Mouse (Mus musculus) neural tube, embryonic 12.5 days (tissue): ENCODE results near the gene Clptm1. TPM values are rescaled to one million over a fixed set of nuclear protein-coding genes. Genes with fewer than 3 reads are reported as not detected.
"Not testable (repeated sequence)": the region's sequence is repeated elsewhere in the genome, so short reads cannot be mapped to it uniquely, and the experiment has no call there.

Source experiments
- ATAC-seq: fragments of 200-750 bp; cut with Nextera tagmentation; 2 replicates; pipeline ENCODE4 v1.8.0; 2017; ENCODE audit warnings: low read depth, mild to moderate bottlenecking, moderate TSS enrichment, moderate library complexity; ENCODE audit not compliant: low FRiP score
- H3K27ac ChIP-seq: fragments of 300-500 bp; sonication (generic); 2 replicates; pipeline ENCODE4 v1.5.1; 2016
- H3K27me3 ChIP-seq: fragments of 300-500 bp; sonication (generic); replicated peaks from 2 replicates; pipeline ENCODE4 v1.6.1; 2016; ENCODE audit warnings: mild to moderate bottlenecking
- H3K36me3 ChIP-seq: fragments of 300-500 bp; sonication (generic); 2 replicates; pipeline ENCODE4 v1.6.1; 2016; ENCODE audit warnings: mild to moderate bottlenecking
- H3K4me1 ChIP-seq: fragments of 300-500 bp; sonication (generic); 2 replicates; pipeline ENCODE4 v1.6.1; 2016
- H3K4me2 ChIP-seq: fragments of 300-500 bp; sonication (generic); replicated peaks from 2 replicates; pipeline ENCODE4 v1.6.1; 2016; ENCODE audit warnings: mild to moderate bottlenecking
- H3K4me3 ChIP-seq: fragments of 300-500 bp; sonication (generic); 2 replicates; pipeline ENCODE4 v1.5.1; 2016
- H3K9ac ChIP-seq: fragments of 300-500 bp; sonication (generic); 2 replicates; pipeline ENCODE4 v1.6.1; 2016; ENCODE audit warnings: mild to moderate bottlenecking
- H3K9me3 ChIP-seq: fragments of 300-500 bp; sonication (generic); 2 replicates; pipeline ENCODE4 v1.6.1; 2016; ENCODE audit warnings: mild to moderate bottlenecking
- WGBS: fragments of 180-500 bp; shearing (Covaris S2); methylation state at CpG from one replicate; pipeline ENCODE4 v1.1.7; 2016; 5-methylcytosine and 5-hydroxymethylcytosine counted together
- polyA plus RNA-seq: library from polyadenylated mRNA; unstranded; fragments of >200 nt; fragmentation: Nextera tagmentation; extraction: Ambion mirVana; gene quantifications from 2 replicates; pipeline ENCODE4 v1.2.1, GENCODE M21; 2016

Clptm1 gene
- polyA plus RNA-seq, 1 experiment from 2014 or later: 112 TPM

DNA sequence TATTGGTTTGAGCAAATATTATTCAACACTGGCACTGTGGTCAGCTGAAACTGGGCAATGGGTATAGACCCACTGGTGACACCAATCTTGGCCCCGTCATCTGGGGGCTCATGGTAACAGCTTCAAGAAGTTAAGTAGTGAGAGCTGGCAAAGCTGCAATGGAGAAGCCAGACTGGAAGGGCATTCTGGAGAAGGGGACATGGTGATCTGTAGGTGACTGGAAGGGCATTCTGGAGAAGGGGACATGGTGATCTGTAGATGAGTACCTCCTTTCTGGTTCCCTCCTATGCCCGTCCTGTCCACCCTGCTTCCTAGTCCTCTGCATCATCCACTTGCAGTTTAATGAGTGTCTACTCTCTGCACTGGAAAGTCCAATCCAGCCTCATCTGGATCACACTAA lies 23.8 kb upstream of the Clptm1 start:
- Histone ChIP-seq H3K4me3 (no peak overlapping the region), H3K27ac (no peak overlapping the region), H3K4me1 (peaks cover 7% of the 10 kb centered on the region), H3K27me3 (no peaks in the 10 kb centered on the region), H3K9ac (no peak overlapping the region), H3K9me3 (no peaks in the 10 kb centered on the region), H3K36me3 (no peaks in the 10 kb centered on the region), H3K4me2 (no peak overlapping the region)
- WGBS: 95% methylated on average over 2 of the region's 2 CpGs
- ATAC-seq: no peak

DNA sequence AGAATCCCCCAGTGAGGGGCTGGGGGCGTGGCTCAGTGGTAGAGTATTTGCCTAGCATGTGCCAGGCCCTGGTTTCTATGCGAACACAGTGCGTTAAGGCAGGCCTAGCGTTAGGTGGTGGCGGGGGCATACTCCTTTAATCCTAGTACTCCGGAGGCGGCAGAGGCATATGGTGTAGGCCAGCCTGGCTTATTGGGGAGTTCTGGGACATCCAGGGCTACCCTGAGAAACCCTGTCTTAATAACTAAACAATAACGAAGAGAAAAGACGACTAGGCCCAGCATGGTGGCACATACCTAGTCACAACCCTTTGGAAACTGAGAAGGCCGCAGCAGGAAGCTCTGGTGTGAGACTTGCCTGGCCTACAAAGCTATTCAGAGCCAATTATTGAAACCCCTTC lies 23.3 kb upstream of the Clptm1 start:
- H3K4me3 ChIP-seq: no peak overlapping the region
- H3K4me2 ChIP-seq: no peak overlapping the region
- H3K27me3 ChIP-seq: no peaks in the 10 kb centered on the region
- H3K9me3 ChIP-seq: no peaks in the 10 kb centered on the region
- WGBS: 91% methylated on average over 10 of the region's 10 CpGs
- no peaks in the 10 kb centered on the region for H3K36me3 ChIP-seq
- no peak overlapping the region for H3K9ac ChIP-seq
- H3K4me1 ChIP-seq: peaks cover 1% of the 10 kb centered on the region
- no peak overlapping the region for H3K27ac ChIP-seq
- ATAC-seq: no peak

DNA sequence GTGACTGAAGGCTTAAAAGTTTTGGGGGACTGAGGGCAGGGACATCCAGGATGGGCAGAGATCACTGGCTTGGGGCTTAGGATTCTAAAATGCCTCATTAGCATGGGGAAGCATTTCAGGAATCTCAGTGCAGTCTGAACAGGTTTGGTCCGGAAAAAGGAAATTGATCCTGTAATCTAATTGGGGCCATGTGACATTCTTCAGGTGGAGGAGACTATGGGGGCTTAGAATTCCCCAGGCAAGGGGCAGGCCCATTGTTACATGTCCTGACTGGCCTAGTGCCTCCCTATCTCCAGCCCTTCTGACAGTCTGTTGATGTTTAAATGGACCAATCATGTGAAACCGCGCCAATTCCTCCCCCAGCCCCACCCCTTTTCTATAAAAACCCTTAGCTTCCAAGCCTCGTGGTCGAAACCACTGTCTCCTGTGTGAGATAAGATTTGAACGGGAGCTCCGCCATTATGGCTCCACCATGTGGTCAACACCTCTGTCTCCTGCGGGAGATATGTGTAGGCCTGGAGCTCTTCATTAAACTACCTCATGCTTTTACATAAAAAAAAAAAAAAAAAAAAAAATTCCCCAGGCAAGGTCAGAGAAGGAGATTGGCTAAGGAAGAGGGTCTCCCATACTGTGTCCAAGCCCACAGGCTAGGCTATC lies 22.2 kb upstream of the Clptm1 start:
- WGBS: 77% methylated on average over 8 of the region's 8 CpGs
- not testable (repeated sequence) for H3K36me3 ChIP-seq, H3K9ac ChIP-seq, ATAC-seq, H3K27me3 ChIP-seq, H3K9me3 ChIP-seq, H3K27ac ChIP-seq, H3K4me3 ChIP-seq, H3K4me1 ChIP-seq, H3K4me2 ChIP-seq

DNA sequence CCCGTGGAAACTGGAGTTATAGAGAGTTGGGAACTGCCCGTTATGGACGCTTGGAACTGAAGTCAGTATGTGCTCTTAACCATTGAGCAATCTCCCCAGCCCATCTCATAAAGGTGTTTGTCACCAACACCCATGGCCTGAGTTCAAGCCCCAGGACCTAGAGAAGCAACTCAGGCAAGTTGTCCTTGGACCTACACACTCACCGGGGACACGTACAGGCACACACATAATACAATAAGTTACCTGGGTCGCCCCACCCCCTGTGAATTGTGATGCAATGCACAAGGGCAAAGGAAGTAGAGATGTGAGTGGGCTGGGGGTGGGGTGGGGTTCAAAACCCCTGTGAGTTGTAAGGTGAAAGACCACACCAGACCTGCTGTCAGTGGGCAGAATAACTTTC lies 21.7 kb upstream of the Clptm1 start:
- ATAC-seq: no peak
- H3K27me3 ChIP-seq: no peaks in the 10 kb centered on the region
- H3K36me3 ChIP-seq: no peaks in the 10 kb centered on the region
- no peak overlapping the region for H3K27ac ChIP-seq
- H3K9ac ChIP-seq: no peak overlapping the region
- H3K4me3 ChIP-seq: no peak overlapping the region
- no peak overlapping the region for H3K4me2 ChIP-seq
- no peaks in the 10 kb centered on the region for H3K4me1 ChIP-seq
- no peaks in the 10 kb centered on the region for H3K9me3 ChIP-seq
- 88% methylated on average over 6 of the region's 6 CpGs for WGBS

DNA sequence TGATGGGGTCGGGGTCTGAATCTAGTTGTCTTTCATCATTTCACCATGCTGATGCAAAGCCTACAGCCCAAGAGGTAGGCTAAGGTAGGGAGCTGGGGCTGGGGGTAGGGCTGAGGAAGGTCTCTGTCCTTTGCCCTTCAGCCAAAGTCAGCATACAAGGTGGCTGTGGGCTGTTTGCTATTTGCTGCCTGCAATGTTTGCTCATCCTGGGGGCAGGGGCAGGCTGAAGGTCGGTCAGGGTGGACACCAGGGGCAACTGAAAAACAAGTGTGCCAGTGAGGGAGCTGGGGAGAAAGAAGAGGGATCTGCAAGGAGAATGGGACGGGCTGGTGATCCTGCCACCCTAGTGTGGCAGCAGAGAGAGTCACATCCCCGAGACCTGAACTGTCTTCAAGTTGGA lies 20.5 kb upstream of the Clptm1 start:
- WGBS: 73% methylated on average over 4 of the region's 4 CpGs
- Histone ChIP-seq H3K4me1 (no peaks in the 10 kb centered on the region), H3K27ac (no peak overlapping the region), H3K9ac (no peak overlapping the region), H3K9me3 (no peaks in the 10 kb centered on the region), H3K4me2 (no peak overlapping the region), H3K36me3 (no peaks in the 10 kb centered on the region), H3K27me3 (no peaks in the 10 kb centered on the region), H3K4me3 (no peak overlapping the region)
- ATAC-seq: no peak

DNA sequence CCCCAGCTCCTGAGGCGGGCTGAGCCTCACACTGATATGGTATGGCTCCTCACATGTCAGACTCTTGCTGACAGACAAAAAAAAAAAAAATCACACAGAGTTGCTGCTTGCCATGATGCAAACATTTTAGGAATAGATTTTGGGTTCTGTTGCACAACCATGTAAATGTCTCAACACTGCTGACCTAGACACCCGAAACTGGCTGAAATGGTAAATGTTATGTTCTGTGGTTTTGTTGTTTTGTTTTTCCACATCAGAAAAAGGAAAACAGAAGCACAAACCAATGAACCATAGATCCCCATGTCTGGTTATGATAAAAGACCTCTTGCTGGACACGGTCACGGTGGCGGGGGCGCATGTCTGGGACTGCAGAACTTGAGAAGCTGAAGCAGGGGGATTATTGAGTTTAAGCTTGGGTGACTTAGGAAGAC lies 19.0 kb upstream of the Clptm1 start:
- no peak overlapping the region for H3K9ac ChIP-seq
- no peaks in the 10 kb centered on the region for H3K27me3 ChIP-seq
- no peak overlapping the region for H3K27ac ChIP-seq
- no peak for ATAC-seq
- H3K4me2 ChIP-seq: no peak overlapping the region
- no peaks in the 10 kb centered on the region for H3K9me3 ChIP-seq
- no peaks in the 10 kb centered on the region for H3K4me1 ChIP-seq
- 88% methylated on average over 6 of the region's 6 CpGs for whole genome bisulfite sequencing
- no peaks in the 10 kb centered on the region for H3K36me3 ChIP-seq
- H3K4me3 ChIP-seq: no peak overlapping the region

DNA sequence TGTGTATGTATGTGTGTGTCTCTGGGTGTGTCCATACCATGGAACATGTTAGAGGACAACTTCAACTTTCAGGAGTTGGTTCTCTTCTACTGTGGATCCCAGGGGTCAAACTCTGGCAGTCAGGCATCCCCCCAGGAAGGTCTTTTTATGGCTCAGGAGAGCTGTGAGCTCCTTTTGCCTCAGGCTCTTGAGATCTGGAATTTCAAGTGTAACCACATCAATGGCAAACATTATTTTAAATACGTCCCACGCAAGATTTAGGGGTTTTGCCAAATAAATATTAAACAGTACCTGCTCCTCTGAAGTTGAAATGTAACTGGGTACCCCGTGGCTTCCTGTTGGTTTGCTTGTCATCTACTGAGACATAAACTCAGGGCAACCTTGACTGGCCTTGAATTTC lies 18.1 kb upstream of the Clptm1 start:
- no peak for ATAC-seq
- 83% methylated on average over 3 of the region's 3 CpGs for WGBS
- no peaks in the 10 kb centered on the region for H3K4me1 ChIP-seq
- H3K9ac ChIP-seq: no peak overlapping the region
- H3K27me3 ChIP-seq: no peaks in the 10 kb centered on the region
- H3K9me3 ChIP-seq: no peaks in the 10 kb centered on the region
- no peak overlapping the region for H3K27ac ChIP-seq
- H3K4me2 ChIP-seq: no peak overlapping the region
- no peak overlapping the region for H3K4me3 ChIP-seq
- H3K36me3 ChIP-seq: no peaks in the 10 kb centered on the region

DNA sequence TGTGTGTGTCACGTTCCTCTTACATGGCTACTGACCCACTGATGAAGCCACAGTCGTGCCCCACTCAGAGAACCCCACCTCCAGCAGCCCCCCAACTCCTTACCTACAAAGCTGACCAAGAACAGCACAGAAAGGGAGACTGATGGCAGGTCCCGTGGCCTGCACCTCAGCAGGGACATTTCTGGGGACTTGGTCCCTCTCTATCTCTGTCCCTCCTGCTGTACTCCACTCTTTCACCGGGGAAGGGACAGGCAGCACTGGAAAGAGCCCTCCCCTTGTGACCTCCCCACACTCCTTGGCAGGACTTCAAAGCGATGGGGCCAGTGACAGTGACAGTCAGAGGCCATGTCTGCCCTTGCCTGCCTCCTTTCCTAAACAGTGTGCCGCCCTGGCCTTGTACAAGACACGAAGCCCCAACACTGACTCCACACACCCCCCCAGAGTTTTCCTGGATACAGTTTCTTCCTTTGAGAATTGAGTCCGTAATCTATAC lies 16.4 kb upstream of the Clptm1 start, which contains the start of the genes Gm44805 and Apoc4:
TSS of gene Gm44805 (minus strand) at position 222 of the 493 bp plus-strand sequence.
TSS of gene Apoc4 (minus strand) at position 278 of the 493 bp plus-strand sequence.
- no peaks in the 10 kb centered on the region for H3K36me3 ChIP-seq
- no peak within 1 kb of the TSS for H3K4me2 ChIP-seq
- H3K9ac ChIP-seq: no peak within 1 kb of the TSS
- ATAC-seq: no peak
- H3K9me3 ChIP-seq: no peaks in the 10 kb centered on the region
- no peaks in the 10 kb centered on the region for H3K4me1 ChIP-seq
- WGBS: 60% methylated on average over 8 of the region's 8 CpGs
- H3K4me3 ChIP-seq: no peak within 1 kb of the TSS
- no peaks in the 10 kb centered on the region for H3K27me3 ChIP-seq
- no peak within 1 kb of the TSS for H3K27ac ChIP-seq

DNA sequence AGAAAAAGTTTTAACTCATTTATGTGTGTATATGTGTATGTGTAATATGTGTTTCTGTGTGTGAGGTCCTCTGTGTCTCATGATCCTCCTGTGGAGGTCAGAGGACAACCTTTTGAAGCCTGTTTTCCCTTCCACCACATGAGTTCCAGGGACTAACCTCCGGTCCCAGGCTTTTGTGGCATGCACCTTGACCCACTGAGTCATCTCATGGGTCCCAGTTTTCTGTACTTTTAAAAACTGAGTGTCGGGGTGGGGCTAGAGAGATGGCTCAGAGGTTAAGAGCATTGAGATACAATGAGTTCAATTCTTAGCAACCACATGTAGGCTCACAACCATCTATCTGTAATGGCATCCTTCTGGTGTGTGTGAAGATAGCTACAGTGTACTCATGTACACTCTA lies 15.9 kb upstream of the Clptm1 start:
- Histone ChIP-seq H3K36me3 (no peaks in the 10 kb centered on the region), H3K4me2 (no peak overlapping the region), H3K9me3 (no peaks in the 10 kb centered on the region), H3K4me3 (no peak overlapping the region), H3K27ac (no peak overlapping the region), H3K4me1 (no peaks in the 10 kb centered on the region), H3K27me3 (no peaks in the 10 kb centered on the region), H3K9ac (no peak overlapping the region)
- no peak for ATAC-seq
- 88% methylated on average over 2 of the region's 2 CpGs for WGBS

DNA sequence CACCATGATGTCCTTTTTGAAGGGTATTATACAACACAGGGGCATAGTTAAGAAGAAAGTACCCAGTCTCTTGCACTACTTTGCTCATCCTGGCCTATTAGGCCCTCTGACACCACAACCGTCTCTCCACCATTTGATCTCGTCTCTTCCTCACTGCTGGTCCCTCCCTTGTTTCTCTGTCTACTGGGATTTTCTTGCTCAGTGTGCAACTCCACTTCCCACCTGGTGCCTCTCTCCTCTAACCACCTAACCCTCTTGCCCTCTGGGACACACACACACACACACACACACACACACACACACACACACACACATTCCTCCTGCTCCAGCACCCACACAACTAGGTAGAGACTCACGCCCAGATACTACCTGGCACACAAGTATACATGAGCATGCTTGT lies 14.1 kb upstream of the Clptm1 start:
- Histone ChIP-seq H3K4me3 (no peak overlapping the region), H3K36me3 (no peaks in the 10 kb centered on the region), H3K4me2 (no peak overlapping the region), H3K9me3 (no peaks in the 10 kb centered on the region), H3K27ac (no peak overlapping the region), H3K9ac (no peak overlapping the region), H3K27me3 (no peaks in the 10 kb centered on the region), H3K4me1 (no peaks in the 10 kb centered on the region)
- ATAC-seq: no peak
- WGBS: 92% methylated on average over 3 of the region's 3 CpGs

DNA sequence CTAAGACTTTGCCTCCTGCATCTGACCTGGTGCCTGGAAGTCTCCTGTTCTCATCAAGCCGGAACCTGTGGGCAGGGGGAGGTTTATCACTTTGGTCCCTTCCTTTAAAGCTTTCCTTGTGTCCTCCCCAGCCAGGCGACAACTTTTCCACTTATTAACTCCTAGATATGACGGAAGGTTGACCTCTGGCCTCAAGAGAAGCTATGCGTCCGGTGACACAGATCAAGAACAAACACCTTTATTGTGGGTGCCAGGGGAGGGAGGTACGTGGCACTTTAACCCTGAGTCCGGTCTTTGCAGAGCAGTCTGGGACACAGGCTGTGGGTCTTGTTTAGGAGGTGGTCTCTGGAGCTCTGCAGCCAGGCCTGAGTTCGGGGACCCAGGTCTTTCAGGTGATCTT lies 13.0 kb upstream of the Clptm1 start, which contains the start of gene Apoc2:
TSS of gene Apoc2 (minus strand) at position 70 of the 400 bp plus-strand sequence.
- H3K4me2 ChIP-seq: no peak within 1 kb of the TSS
- ATAC-seq: no peak
- H3K27ac ChIP-seq: no peak within 1 kb of the TSS
- no peaks in the 10 kb centered on the region for H3K27me3 ChIP-seq
- WGBS: 75% methylated on average over 8 of the region's 8 CpGs
- no peaks in the 10 kb centered on the region for H3K36me3 ChIP-seq
- H3K9ac ChIP-seq: no peak within 1 kb of the TSS
- no peak within 1 kb of the TSS for H3K4me3 ChIP-seq
- H3K4me1 ChIP-seq: no peaks in the 10 kb centered on the region
- no peaks in the 10 kb centered on the region for H3K9me3 ChIP-seq

DNA sequence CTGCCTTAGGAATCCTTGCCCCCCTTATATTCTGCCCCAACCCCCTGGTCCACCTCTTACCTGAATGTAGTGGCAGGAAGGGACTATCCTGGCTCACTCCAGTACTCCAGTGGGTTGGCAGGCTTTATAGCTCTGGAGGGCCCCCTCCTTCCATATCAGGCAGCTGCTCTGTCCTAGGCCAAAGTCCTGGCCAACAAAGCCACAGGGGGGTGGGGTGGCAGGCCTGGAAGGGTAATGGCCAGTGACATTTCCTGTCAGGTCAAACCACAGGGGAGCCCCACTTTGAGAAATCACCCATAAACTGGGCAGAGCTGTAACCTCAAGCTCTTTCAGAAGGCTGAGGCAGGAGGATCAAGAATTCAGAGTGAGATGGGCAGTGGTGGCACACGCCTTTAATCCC lies 11.8 kb upstream of the Clptm1 start:
- Histone ChIP-seq H3K4me3 (no peak overlapping the region), H3K4me2 (no peak overlapping the region), H3K27ac (no peak overlapping the region), H3K27me3 (no peaks in the 10 kb centered on the region), H3K9me3 (no peaks in the 10 kb centered on the region), H3K36me3 (no peaks in the 10 kb centered on the region), H3K9ac (no peak overlapping the region), H3K4me1 (no peaks in the 10 kb centered on the region)
- 62% methylated on average over 1 of the region's 1 CpGs for WGBS
- no peak for ATAC-seq

DNA sequence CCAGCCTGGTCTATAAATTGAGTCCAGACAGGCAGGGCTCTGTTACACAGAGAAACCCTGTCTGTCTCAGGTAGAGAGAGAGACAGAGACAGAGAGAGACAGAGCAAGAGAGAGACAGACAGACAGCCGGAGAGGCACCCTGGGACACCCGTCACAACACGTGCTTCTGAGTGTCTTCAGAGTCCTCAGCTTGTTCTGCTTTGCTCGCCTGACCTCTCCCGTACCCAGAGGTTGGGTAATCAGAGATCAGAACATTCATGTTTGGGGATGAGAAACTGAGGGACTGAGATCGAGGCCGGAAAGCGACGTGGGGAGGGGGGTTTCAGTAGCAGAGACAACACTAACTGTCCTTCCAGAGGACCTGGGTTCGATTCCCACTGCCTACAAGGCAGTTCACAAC lies 11.0 kb upstream of the Clptm1 start:
- WGBS: 82% methylated on average over 10 of the region's 10 CpGs
- no peak for ATAC-seq
- H3K36me3 ChIP-seq: no peaks in the 10 kb centered on the region
- H3K9me3 ChIP-seq: no peaks in the 10 kb centered on the region
- no peak overlapping the region for H3K4me3 ChIP-seq
- no peaks in the 10 kb centered on the region for H3K4me1 ChIP-seq
- H3K4me2 ChIP-seq: no peak overlapping the region
- H3K27me3 ChIP-seq: no peaks in the 10 kb centered on the region
- no peak overlapping the region for H3K27ac ChIP-seq
- no peak overlapping the region for H3K9ac ChIP-seq
